Mouse (Mus musculus) C2C12 (cell line): Measurements from ENCODE around the gene Skp1a.

Experiments
- CEBPB ChIP-seq: IDR thresholded peaks from one replicate; pipeline ENCODE4 v1.6.1; 2011; ENCODE audit warnings: low read depth, mild to moderate bottlenecking, control low read depth, moderate library complexity
- CTCF ChIP-seq: IDR thresholded peaks from one replicate; pipeline ENCODE4 v1.5.1; 2011; ENCODE audit not compliant: control insufficient read depth, insufficient read depth, insufficient read length
- MAX ChIP-seq: IDR thresholded peaks from one replicate; pipeline ENCODE4 v1.6.1; 2011; ENCODE audit warnings: mild to moderate bottlenecking, control low read depth
- MYOD1 ChIP-seq: IDR thresholded peaks from one replicate; pipeline ENCODE4 v1.6.1; 2011; ENCODE audit warnings: low read depth; ENCODE audit not compliant: control insufficient read depth, insufficient read length
- MYOG ChIP-seq: IDR thresholded peaks from one replicate; pipeline ENCODE4 v1.6.1; 2011; ENCODE audit not compliant: control insufficient read depth, insufficient read length; ENCODE audit errors: extremely low read depth
- USF1 ChIP-seq: IDR thresholded peaks from one replicate; pipeline ENCODE4 v1.6.1; 2011; ENCODE audit warnings: low read depth, mild to moderate bottlenecking, control low read depth, moderate library complexity

GRCm38 (mm10) chr11:52267271-52267670 is 35.5 kb downstream of the Skp1a start:
- TF ChIP-seq CTCF (no peak), CEBPB (no peak), MAX (no peak), USF1 (no peak), MYOD1 (no peak), MYOG (no peak)
